Mouse (Mus musculus) layer of hippocampus, postnatal 25 days (tissue): ENCODE results near the gene Lamc3. TPM values are rescaled to one million over a fixed set of nuclear protein-coding genes. Genes with fewer than 3 reads are reported as not detected.
"Not testable (repeated sequence)": the region's sequence is repeated elsewhere in the genome, so short reads cannot be mapped to it uniquely, and the experiment has no call there.

Source experiments
- DNase-seq, 2 experiments: peaks; one replicate each; pipeline ENCODE4 v3.0.0; 2022; ENCODE audit warnings: mixed read lengths in 2 of 2, low spot score in 1 of 2; ENCODE audit errors: extremely low spot score in 1 of 2
- total RNA-seq, 2 experiments: library from RNA; stranded (reverse); gene quantifications; 2 replicates each; pipeline ENCODE4 v1.2.3; 2021

The Lamc3 gene
- total RNA-seq, 2 experiments from 2014 or later: 6.8 to 7.3 TPM

DNA sequence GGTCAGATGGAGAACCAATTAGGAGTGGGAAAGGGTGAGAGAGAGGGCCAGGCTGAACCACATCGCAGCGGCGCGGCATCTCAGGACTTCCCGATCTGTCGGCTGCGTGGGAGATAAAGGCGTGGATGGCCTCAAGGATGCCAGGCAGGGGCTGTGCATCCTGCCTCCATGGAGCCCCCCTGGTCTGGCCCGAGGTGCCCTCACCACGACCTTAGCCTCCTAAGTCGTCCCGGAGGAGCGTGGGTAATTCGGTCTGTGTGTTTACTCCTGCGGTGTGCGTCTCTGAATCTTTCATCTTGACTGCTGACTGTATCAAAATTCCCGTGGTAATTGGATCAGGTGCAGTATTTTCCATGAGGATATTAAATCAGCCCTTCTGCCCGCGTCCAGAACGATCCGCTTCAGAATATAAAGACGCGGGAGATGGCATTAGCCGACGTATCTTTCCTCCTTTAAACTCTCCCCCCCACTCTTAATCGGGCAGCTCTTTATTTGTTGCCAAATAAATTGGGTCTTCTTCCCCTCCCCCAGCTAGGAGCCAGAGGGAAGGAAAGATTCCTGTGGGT lies 12.7 kb upstream of the Lamc3 start:
- no peak for DNase-seq

DNA sequence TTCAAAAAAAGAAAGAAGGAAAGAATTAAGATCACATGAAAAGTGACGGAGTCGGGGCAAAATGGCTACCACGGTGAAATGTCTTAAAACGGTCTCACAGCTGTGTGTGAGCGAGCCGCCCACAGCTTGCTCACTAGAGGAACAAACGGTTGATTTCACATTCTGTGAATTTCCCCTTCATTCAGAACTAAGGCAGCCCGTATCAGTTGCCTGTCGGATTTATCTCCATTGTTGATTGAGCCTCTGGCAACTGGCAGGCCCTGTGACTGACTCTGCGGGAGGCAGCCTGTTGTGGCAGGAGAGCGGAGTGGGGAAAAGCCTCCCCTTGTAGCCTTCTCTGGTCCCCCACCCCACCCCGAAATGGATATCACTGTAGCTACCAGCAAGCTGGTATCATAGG lies 10.6 kb upstream of the Lamc3 start:
- no peak for DNase-seq

DNA sequence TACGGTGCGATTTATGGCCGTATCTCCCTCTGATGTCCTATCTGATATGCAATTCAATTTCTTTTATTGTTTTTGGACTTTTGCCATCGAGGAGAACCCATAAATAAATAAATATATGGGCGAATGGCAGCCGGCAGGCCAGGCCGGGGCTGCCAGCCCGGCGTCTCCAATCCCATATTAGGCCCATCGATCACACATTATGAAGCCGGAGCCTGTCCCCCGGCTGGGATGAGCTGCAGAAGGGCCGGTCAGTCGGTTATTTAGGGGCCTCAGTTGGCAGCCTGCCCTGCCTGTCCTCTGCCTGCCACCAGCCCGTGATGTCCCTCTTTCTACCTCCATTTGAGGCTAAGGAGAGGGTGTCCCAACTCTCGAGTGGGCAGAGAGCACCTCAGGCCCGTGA lies 8.5 kb upstream of the Lamc3 start:
- DNase-seq: no peak

DNA sequence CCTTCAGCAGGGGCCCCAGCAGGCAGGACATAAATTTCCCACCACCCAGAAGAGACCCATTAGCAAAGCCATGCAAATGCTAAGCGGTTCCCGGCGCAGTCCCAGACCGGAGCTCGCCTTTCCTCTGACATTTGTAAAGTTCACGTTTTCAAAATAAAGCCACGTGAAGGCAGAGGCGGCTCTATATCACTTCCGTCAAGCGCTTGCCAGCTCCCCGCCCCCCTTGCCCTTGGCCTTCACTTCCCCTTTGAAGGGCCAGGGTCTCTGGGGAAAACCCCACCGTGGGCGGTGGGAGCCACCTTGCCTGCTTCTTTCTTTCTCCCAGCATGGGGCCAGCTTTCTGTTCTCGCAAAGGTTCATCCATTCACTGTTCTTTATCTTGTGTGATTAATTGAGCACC lies 6.2 kb upstream of the Lamc3 start:
- DNase-seq: no peak

DNA sequence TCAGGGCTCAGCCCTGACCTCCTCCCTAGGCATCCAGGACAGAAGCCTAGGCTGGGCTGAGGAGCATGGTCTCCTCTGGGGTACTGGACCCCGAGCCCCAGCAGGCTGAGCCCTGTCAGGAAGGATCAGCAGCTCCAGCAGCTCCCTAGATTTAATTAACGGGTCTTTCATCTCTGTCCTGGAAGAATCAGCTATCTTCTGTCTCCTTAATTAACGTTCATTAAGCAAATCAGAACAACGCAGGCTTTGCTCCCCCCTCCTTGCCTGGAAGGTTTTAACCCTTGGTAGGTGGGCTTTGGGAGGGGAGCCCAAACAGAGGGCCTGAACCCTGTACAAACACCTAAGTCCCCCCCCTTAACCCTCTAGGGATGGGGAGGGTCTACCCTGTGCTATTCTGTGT lies 4.0 kb upstream of the Lamc3 start:
- DNase-seq: no peak

DNA sequence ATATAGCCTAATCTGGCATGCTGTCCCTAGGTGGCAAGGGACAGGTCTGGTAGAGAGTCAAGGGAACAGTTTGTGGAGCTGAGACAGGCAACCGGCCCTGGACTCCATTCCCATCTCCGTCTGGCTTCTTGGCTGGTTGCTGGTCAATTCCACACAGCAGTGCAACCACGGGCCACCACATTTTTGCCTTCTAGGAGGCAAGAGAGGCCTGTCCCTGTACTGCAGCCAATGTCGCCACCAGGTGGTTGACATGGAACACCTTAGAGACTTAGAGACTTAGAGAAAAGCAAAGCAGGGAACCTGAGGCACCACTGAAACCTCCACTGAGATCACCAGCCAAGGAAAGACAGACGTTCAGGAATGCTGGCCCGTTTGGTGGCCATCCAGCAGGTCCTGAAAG lies 2.3 kb upstream of the Lamc3 start:
- peak in 1 of 2 experiments; percentile 68 for DNase-seq

DNA sequence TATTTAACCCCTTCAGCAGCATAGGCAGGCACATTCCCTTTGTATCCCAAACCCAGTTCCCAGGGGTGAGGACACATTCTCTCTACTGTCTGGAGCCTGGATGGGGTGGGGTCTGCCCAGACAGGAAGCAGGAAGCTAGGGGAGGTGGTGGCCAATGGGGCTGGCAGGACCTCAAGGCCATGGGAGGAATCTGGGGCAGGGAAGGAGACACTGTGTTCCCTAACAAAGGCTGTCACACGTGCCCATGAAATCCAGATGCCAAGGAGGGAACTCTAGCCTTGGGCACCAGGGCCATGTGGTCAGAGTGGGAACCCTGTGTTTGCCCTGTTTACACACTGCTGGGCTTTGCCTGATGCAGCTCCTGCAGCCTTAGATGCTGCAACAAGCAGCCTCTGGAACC lies 1.8 kb downstream of the Lamc3 start:
- DNase-seq: no peak

DNA sequence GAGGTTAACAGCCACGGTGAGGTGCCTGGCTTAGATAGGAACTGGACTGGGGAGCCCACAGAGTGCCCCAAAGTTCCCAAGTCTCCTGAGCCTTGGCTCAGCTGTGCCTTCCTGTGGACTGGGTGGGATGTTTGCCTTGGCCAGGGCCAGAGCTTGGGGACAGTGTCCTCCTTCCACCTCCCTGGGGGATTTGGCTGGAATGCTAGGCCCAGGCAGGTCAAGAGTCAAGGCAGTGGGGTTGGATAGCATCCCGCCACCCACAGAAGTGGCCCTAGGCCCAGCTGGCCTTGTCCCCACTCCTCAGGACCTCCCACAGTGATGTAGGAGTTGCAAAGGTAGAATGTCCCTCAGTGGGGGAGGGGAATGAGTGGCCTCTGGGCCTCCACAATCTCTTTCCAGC lies 4.1 kb downstream of the Lamc3 start:
- DNase-seq: no peak

DNA sequence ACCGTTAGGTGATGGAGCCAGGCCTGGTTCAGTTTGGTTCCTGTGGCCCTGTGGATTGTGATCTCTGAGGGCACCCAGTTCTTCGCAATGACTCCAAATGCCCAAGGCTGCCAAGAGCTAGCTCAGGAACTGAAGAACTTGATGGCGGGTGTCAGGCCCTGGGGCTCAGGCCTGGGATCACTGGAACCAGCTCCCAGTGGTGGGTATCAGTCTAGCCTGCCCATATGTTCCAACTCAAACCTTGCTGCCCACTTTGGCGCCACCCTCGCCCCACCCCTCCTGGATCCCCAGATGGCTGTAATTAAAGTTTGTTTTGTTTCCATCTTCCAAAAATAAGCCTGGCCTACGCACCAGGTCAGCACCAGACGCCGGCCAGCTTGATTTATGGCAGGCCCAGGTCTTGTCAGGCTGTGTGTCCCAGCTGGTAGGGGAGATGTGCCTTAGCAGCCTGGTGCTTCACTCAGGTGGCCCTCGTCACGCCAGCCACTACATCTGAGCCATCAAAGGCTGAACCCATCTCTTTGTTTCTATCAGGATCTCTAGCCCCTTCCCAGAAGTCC lies 6.1 kb downstream of the Lamc3 start:
- DNase-seq: no peak

DNA sequence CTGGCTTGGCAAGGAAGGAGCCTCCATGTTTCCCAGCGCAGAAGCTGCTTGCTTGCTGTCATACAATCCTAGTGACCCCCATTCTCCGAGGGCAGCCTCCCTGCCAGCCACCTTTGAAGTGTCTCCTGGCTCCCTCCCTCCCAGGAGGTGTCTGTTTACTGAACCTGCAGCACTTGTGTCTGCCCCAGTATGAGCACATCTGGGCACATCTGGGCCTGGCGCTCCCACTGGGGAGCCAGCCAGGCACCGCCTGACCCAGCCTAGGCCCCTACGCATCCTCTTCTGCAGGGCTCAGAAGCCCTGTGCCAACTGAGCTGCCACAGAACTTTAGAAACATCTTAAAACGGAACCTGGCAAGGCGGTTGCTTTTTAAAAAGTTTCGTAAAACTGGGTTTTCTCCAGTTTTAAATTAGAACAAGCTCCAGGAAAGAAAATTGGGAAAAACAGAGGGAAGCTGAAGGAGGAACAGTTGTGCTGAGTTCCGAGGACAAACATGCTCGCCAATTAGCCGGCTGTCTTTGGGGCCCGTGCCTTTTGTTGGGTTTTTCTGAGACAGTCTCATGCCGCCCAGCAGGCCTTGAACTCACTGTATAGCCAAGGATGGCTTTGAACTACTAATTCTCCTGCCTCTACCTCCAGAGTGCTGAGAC lies 7.3 kb downstream of the Lamc3 start:
- no peak for DNase-seq

DNA sequence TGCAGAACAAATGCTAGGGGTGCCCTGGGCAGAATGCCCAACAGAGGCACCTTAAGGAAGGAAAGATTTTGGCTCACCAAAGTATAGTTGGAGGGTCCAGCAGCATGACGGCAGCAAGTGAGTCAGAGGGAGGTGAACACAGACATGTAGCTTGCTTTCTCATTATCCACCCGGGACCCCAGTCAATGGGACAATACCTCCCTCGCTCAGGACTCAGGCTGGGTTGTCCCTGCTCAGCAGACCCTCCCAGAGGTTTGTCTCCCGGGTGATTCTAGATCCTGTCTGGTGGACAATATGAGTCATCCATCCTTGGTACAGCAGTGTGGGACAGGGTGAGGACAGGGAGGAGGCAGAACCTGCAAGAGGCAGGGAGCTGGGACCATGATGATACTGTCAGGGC lies 13.8 kb downstream of the Lamc3 start:
- no peak for DNase-seq

DNA sequence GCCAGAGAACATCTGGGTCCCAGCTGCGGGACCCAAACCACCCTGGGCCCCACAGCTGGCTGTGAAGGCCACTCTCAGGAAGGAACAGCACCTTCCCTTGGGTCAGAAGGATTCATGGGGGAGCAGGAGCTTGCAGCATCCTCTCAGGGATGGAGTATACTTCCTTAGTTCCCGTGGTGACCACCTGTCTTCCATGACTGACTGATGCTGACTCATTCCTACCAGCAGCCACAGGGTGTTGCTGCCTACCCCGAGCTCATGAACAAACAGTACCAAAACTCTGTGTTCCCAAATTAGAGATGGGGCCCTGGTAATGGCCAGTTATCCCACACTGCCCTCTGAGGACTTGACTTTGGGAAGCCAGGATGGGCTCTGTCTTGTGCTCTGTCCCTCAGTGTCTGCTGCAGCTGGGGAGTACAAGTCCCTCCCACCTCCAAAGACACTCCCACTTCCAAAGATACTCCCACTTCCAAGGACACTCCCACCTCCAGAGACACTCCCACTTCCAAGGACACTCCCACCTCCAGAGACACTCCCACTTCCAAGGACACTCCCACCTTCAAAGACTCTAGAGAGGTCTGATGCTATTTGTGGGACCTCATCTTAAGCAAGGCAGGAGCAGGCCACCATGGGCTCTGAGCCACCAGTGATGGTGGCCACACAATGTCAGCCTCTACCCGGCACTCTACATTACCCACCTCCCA lies 14.7 kb downstream of the Lamc3 start:
- DNase-seq: no peak

DNA sequence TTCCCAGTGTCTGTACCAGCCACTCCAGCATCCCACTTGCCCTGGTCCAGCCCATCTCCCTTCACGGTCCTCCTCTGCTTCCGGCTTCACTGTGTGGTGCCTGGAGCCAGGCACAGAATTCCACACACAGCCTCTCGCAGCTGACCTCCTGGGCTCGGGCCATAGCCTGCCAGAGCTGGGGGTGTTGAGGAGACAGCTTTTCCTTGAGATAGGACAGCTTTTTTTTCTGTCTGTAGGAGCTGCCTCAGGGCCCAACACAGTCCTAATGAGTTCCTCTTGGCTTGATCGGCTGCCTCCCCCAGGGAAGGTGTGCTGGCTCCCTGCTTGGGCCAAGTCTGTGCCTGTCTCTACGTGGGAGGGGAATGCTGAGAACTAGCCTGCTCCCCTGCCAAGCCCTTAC lies 17.0 kb downstream of the Lamc3 start:
- DNase-seq: no peak

DNA sequence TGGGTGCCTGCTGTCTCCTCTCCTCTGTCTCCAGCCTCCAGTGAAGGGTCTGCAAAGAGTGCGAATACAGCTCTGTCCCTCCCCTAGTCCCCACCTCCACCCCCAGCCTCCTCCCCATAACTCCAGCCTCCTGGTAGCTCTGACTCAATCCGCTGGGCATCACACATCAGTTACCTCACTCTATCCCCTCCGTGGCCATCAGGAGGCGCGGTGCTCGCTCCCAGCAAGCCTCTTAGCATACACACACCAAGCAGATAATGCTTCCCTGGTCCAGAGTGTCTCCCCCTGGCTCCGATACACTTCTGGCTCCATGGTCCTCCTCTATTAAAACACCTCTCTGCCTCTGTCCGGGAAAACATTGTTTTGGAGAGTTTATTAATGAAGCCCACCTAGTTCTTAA lies 17.5 kb downstream of the Lamc3 start:
- DNase-seq: no peak

DNA sequence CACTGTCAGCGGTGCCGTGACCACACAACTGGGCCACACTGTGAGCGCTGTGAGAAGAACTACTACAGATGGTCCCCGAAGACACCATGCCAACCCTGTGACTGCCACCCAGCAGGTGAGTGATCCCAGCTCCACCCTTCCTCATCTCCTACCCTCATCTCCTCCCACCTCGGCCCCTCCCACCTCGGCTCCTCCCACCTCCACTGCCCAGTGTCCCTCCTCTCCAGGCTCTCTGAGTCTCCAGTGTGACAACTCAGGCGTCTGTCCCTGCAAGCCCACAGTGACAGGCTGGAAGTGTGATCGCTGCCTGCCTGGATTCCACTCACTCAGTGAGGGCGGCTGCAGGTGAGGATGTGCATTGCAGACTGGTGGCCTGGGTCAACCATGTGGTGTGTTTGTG lies 18.6 kb downstream of the Lamc3 start:
- no peak for DNase-seq

DNA sequence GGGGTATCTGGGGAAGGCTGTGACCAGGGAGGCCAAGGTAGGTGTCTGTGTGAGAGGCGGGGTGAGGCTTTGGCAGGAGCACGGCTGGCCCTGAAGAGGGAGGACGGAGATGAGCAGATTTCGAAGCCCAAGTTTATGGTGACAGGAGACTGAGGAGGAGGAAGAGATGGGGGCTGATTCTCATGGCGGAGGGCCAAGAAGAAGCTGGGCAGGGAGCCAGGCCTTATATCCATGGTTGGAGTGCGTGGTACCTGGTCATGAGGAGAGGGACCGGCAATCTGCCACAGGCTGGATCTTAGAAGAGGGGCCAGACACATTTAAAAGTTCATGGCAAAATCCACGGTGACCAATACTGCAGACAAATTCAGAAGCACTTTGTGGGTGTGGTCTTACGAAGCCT lies 19.3 kb downstream of the Lamc3 start:
- DNase-seq: no peak

DNA sequence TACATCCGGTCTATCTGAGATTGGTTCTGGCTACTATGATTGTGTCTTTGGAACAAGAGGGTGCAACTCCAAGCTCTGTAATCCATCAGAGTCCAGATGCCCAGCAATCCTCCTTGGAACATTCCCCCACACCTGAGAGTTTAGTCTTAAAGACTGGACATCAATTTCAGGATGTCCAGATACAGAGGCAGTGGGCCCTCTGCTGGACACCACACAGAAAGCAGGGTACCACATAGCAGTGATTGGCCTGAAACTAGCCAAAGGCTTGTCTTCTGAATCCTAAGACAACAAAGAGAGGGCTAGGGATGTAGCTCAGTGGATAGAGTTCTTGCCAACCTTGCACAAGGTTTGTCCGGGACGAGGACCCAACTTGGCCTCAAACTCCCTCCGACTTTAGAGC lies 25.5 kb downstream of the Lamc3 start:
- peak in 1 of 2 experiments; percentile 29 for DNase-seq

DNA sequence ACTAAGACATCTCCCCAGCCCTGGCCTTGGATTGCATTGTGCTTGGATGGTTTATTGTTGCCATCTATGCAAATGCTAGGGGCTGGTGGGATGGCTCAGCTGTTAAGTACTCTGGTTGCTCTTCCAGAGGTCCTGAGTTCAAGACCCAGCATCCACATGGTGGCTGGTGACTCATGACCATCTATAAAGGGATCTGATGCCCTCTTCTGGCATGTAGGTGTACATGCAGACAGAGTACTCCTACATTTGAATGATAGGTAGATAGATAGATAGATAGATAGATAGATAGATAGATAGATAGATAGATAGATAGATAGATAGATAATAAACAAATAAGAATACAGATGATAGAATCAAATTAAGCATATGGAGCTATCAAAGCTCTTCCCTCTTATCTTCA lies 27.1 kb downstream of the Lamc3 start:
- not testable (repeated sequence) for DNase-seq

DNA sequence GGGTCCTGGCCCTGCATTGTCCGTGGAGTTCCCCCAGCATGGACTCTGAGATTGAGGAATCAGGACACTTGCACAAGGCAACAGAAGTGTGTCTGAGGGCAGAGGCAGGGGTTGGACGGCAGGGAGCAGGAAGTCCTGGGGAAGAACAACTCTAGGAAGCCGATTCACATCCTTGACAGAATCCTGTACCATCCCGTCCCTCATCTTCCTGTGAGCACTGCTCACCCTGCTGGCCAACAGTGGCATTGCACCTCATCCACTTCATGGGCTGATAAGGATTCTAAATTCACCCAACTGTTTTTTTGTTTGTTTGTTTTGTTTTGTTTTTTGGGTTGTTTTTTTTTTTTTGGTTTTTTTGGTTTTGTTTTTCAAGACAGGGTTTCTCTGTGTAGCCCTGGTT lies 28.0 kb downstream of the Lamc3 start:
- DNase-seq: peak; percentile 73 to 93

DNA sequence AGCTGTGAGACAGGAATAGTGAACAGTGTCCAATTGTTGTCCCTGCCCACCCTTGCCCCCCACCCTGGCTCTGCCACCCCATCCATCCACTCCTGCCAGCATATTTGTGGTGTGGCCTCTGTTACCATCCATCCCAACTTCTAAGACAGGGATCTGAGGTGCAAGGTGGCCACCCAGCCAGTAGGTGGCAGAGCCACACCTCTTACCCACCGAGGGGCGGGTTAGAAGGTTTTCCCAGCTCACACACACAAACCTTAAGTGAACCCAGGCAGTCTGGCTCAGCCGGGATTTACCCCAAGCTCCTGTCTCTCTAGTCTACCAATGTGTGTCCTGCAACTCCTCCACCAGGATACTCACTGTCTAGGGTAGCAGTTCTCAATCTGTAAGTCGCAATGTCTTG lies 30.5 kb downstream of the Lamc3 start:
- peak in 1 of 2 experiments; percentile 41 for DNase-seq

DNA sequence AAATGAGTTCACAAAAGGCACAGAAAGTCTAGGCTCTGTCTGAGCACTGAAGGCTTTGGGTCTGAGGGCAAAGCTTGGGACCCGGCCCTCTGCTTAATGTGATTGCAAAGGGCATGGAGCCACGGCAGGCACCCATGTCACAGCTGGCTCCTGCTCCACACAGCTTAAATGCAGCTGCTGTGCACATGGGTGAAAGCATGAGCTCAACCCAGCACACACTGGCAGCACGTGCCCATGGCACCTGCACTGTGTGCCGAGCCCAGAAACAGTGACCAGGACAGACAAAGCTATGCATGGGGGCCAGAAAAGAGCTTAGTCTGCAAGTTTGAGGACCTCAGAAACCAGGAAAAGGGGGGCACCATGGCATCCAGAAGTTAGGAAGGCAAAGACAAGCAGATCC lies 36.6 kb downstream of the Lamc3 start:
- no peak for DNase-seq

DNA sequence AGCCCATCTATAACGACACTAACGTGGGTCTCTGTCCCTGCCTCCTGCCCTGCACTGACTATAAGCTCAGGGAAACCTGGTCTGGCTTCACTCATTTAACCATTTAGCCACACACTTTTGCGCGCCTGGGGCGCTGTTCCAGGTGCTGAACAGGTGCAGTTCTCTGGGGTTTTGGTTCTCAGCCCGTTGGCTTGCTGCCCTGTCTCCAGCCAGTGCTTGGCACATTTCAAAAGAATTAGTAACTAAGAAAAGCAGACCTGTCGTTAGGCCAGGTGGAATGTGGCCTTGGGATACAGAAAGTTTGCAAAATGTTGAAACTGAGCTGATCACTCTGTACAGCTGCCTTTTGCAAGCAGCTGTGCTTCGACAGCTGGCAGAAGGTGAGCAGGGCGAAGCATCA lies 37.7 kb downstream of the Lamc3 start:
- DNase-seq: no peak
